Mouse (Mus musculus): ENCODE data around the gene Slc1a5. TPM values are rescaled to one million over a fixed set of nuclear protein-coding genes. Genes with fewer than 3 reads are reported as not detected.
A peak's percentile ranks its signal among the peaks of the same experiment; 100 is the strongest.

Gene Slc1a5
- total RNA-seq, 2 experiments from 2014 or later, result 14.0 to 14.3 TPM

GRCm38 (mm10) chr7:16816475-16817122 lies 35.5 kb downstream of the Slc1a5 start, which contains the start of gene Fkrp:
Fkrp (minus strand) TSS chr7:16816732.
- peak; percentile 35 for DNase-seq (ENCODE audit: low spot score)

DNA sequence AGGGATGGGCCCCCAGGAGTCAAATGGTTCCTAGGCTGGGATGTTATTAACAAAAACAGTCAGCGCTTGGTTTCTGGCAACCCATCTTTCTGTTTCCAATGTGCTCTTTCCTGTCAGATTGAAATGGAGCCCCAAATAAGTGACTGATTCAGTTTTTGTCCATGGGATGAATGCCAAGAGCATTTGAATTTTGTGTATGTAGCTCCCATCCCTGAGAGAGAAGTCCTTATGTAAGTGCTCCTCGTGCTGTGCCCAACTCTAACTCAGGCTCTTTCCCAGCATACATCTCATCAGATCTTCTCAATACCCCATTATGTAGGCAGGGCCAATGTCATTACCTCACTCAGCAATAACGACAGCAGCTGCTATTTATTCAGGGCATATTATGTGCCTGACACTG lies 36.6 kb downstream of the Slc1a5 start:
- DNase-seq (ENCODE audit: low spot score), result no peak

GRCm38 (mm10) chr7:16819794-16820193 lies 38.7 kb downstream of the Slc1a5 start:
- no peak for DNase-seq (ENCODE audit: low spot score)

DNA sequence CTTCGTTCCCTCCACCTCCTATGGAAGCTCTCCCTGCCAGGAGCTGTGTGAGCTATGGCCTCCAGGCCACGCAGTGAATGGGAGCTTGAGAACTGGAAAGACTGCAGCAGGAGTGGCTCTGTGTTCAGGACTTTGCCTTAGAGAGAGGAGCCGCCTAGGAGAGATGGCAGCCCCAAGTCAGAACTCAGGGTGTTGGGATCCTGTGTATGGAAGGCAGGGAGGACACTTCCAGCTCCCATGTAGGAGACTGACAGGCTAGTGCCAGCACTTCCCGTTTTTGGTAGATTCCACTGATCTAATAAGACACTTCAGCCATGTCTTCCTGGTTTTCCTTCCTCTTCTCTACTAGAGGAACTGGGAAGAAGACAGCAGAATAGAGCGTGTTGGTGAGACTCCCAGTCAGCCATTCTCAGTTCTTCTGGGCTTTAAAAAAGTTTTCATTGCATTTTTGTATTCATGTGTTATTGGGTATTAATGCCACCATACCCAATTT lies 39.2 kb downstream of the Slc1a5 start:
- DNase-seq (ENCODE audit: low spot score), result no peak

- no peak for DNase-seq (ENCODE audit: low spot score)
These were observed 40.0 kb downstream of the Slc1a5 start for GRCm38 (mm10) chr7:16821091-16821490.

DNA sequence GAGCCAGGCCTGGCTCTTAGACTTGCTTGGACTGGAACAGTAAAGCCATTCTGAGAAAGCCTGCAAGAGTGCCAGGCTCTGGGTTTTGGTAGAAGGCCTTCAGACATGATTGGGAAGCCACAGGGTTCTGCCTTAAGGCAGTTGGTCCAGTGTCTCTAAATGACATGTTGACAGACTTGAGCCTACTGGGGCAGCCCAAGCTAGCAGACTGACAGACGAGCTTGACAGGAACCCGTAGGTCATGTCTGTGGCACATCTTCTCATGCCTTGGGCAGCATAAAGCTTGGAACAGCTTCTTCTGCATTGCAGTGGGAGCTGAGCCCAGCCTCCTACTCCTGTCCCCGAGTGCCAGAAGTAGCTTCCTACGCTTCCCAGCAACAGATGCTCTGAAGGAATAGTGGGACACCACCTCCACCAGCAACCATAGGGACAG lies 40.5 kb downstream of the Slc1a5 start:
- DNase-seq (ENCODE audit: low spot score), result no peak

DNA sequence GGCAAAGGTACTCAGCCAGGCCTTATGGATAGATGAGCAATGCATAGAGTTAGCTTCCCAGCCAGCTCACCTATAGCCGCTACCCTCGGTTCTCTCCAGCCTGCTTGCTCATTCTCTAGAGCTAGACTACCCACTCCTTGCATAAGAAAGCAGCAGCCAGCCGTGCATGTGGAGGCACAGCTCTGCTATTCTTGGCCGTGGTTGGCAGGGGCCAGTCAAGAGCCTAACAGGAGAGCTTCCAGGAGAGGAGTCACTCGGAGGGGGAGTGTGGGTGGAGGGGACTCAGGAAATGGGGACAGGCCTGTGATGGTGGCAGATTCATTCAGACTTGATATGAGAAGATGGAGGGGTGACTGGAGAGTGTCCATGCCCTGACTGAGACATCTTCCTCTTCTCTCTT lies 42.6 kb downstream of the Slc1a5 start:
- peak; percentile 61 for DNase-seq (ENCODE audit: low spot score)

- no peak for DNase-seq (ENCODE audit: low spot score)
These were observed 44.6 kb downstream of the Slc1a5 start for GRCm38 (mm10) chr7:16825785-16826184.

- DNase-seq (ENCODE audit: low spot score), result no peak
These were observed 45.4 kb downstream of the Slc1a5 start for GRCm38 (mm10) chr7:16826571-16826970.

DNA sequence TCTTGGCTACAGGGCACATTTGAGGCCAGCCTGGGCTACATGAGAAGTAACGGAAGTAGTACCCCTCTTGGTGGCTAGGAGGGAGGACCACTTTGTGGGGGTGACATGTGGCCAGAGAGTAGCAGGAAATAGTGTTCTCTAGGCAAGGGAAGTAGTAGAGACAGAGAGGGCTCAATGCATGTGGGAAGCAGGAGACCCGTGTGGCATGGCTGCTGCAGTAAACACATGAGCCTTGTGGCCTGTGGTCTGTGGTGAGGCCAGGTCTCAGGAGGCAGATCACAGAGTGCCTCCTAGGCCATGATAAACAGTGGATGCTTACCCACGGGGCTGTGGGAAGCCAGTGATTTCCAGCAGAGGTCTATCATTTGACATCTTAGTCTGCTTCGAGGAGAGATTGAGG lies 46.1 kb downstream of the Slc1a5 start:
- DNase-seq (ENCODE audit: low spot score), result no peak

DNA sequence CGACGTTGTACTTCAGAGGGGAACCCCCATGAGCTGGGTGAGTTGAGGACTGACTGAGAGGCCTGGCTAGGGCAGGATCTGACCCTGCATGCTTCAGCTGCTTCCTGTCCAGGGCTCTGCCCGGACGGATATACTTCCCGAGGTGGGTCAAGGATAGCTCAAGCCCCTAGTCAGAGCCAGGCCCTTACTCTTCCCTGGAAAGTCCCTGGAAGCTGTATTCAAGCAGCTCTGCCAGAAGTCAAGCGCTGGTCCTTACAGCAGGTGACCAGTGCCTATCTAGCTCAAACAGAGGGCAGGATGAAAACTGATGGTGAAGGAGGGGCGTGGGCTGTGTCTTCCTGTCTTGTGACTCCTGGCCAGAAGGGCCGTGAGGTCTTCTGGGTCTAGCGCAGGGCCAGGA lies 49.3 kb downstream of the Slc1a5 start:
- no peak for DNase-seq (ENCODE audit: low spot score)

- DNase-seq (ENCODE audit: low spot score), result no peak
These were observed 57.0 kb downstream of the Slc1a5 start for GRCm38 (mm10) chr7:16837916-16838803.

DNA sequence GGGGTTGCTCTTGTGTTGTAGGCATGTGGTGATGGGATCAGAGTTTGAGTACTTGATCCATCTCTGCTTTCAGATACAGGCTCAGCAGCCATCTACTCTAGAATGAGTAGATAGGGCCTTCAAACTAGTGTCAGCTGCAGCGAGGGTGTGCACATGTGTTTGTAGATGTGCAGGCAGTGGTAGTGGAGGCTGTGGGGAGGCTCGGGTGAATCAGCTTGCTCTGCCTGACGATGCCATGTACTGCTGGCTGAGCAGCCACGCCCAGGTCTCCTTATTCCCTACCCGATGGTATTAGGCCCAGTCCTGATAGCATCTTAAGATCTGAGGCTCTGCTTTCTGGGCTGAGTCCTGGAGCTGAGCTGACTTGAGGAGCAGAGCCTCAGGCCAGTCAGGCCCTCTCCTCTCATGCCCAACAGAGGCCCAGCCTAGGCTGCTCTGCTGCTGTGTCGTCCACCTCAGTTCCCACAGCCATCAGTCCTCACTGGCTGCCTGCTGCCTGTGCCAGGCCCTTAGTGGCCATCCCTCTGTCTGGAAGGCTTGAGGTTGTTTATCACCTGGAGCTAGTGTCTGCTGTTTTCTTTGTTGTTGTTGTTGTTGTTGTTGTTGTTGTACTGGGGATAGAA lies 57.8 kb downstream of the Slc1a5 start:
- DNase-seq (ENCODE audit: low spot score), result no peak

GRCm38 (mm10) chr7:16839427-16840108 lies 58.4 kb downstream of the Slc1a5 start:
- DNase-seq (ENCODE audit: low spot score), result no peak

- no peak for DNase-seq (ENCODE audit: low spot score)
These were observed 59.0 kb downstream of the Slc1a5 start for GRCm38 (mm10) chr7:16840109-16840491.

DNA sequence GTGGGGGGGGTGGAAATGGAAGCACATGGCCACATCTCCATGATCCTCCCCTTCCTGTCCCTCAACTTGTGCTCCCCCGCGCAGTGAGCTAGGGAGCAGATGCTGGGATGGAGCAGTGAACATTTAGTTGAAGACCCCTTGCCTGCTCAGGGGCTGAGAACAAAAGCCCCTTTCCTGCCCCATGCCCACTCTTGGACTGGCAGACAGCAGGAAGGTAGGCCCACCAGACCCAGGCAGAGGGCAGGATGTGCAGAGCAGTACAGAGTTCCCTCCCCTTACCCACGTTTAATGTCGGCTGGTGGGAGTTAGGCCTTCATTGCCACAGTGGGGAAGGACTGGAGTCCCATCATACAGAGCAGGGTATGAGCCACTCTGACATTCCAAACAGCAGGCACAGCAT lies 59.9 kb downstream of the Slc1a5 start:
- DNase-seq (ENCODE audit: low spot score), result no peak

DNA sequence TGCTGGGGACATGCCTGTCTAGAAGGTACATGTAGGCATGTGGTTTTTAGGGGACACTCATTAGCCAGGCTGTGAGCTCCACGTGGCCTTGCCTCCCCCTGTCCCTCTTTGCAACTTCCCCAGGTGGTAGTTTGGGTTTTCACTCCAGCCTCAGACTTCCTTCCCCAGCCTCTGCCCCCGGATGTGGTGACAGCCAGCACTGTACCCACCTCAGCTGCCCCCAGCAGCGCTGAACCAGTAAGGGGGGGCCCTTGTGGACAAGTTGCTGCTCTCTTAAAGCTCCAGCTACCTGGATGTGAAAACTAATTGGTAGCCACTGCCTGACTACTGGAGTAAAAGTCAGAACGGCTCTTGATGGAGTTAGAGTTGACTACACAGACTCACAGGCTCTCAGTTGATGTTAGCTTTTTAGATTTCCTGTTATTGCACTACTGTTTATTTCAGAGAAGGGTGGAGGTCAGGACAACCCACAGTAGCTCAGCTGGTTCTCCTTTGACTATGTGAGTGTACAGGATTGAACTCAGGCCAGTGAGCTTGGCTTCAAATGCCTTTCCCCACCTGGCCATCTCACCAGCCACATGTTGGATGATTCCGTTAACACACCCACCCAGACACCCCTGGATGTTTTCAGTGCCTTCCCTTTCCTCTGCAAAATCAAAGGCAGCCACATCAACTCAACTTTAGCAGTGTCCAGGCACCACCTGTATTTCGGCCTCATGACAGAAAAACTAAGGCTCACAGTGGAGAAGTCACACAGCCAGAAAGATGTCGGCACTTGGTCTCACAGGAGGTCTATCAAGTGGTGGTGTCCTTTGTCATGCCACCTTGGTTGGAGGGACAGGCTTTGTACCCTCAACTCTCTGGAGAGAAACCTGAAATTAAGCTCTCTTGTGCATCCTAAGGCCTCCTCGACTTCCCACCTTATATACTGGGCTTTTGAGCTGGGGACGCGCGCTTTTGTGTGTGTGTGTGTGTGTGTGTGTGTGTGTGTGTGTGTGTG lies 60.7 kb downstream of the Slc1a5 start:
- no peak for DNase-seq (ENCODE audit: low spot score)

DNA sequence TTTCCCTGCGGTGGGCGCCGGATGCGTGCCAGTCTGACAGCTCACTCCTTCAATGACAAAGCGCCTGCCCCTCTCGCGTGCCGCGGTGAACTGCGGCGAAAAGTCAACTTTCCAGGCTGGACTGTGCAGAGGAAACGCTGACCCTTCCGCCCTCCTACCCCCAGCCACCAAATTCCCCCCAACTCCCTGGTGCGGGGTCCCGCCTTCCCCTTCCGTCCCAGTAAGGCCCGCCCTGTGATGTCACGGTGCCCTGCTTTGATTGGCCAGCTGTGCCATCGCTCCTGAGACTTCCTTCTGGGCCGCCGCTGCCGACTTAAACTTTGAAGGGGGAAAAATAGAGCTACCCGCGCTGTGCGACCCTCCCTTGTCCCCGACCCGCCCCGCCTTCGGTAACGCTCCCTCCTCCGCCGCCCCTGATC lies 61.5 kb downstream of the Slc1a5 start, which contains the start of gene Prkd2:
Prkd2 (plus strand) TSS at position 258 of the 419 bp plus-strand sequence.
- peak; percentile 94 for DNase-seq (ENCODE audit: low spot score)

DNA sequence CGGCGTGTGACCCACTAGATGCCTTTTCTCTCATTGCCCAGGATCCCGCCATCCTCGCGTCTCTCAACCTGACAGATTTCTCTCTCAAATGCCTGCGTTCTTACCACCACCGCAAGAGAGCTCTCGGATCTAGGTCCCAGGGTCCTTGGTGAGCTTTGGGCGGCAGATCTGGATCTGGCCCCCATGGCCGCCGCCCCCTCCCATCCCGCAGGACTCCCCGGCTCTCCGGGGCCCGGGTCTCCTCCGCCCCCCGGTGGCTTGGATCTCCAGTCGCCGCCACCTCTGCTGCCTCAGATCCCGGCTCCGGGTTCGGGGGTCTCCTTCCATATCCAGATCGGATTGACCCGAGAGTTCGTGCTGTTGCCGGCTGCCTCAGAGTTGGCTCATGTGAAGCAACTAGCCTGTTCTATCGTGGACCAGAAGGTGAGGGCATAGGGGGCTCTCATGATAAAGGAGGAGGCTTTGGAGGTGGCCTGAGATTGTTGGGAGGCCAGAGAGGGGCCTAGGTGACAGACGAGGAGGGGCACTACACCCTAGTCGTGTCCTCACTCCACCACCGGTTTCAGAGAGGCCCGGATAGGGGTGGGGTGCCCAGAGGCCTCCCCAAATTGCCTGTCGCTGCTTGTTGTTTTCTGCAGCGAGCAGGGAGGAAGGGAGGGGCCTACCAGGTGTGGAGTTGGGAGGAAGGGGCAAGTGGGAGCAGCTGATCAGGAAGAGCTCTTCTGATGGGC lies 62.5 kb downstream of the Slc1a5 start:
- DNase-seq (ENCODE audit: low spot score), result peak; percentile 25

DNA sequence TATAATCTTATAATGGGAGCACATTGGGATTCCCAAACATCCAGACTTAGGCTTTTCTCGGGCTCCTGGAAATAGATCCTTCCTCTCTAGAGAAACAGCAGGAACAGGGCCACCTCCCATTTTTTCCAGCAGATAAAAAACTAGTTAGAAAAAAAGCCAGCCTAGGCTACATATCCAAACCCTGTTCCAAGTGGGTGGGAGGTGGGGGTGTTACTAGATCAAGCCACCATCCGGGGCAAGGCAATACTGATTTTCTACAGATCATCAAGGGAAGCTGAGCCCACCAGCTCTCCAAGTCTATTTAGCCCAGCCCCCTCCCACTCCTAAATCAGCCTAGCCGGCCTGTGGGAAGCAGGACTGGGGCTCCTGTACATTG lies 63.5 kb downstream of the Slc1a5 start:
- no peak for DNase-seq (ENCODE audit: low spot score)

Data from gastrocnemius, adult 18-20 months (tissue).